Mouse (Mus musculus) midbrain, embryonic 14.5 days (tissue): ENCODE measurements at regions not wholly inside any gene's neighbourhood (a gene's known extent, or its start where the extent isn't known, plus 50 kb on each side); places are given as distances from the start of the nearest gene placed in this dataset.

Experiments used
- ATAC-seq: fragments of 200-750 bp; cut with Nextera tagmentation; 2 replicates; pipeline ENCODE4 v1.8.0; 2017; ENCODE audit warnings: moderate number of reproducible peaks, moderate library complexity; ENCODE audit not compliant: low FRiP score, low TSS enrichment
- DNase-seq: peaks from one replicate; pipeline ENCODE4 v3.0.0-alpha.2; 2015
- H3K27ac ChIP-seq: fragments of 300-500 bp; sonication (generic); replicated peaks from 2 replicates; pipeline ENCODE4 v1.5.1; 2014; ENCODE audit warnings: mild to moderate bottlenecking, low read depth, low read length, moderate library complexity
- H3K27me3 ChIP-seq: fragments of 300-500 bp; sonication (generic); 2 replicates; pipeline ENCODE4 v1.6.1; 2014; ENCODE audit warnings: low read length, control low read depth, mixed read lengths; ENCODE audit not compliant: control insufficient read depth, insufficient read depth
- H3K36me3 ChIP-seq: fragments of 300-500 bp; sonication (generic); 2 replicates; pipeline ENCODE4 v1.6.1; 2014; ENCODE audit warnings: low read length, control low read depth; ENCODE audit not compliant: control insufficient read depth, insufficient read depth
- H3K4me1 ChIP-seq: fragments of 300-500 bp; sonication (generic); 2 replicates; pipeline ENCODE4 v1.6.1; 2014; ENCODE audit warnings: mild to moderate bottlenecking, antibody characterized with exemption, low read length, control low read depth; ENCODE audit not compliant: control insufficient read depth, insufficient read depth
- H3K4me2 ChIP-seq: fragments of 300-500 bp; sonication (generic); 2 replicates; pipeline ENCODE4 v1.6.1; 2014; ENCODE audit warnings: mild to moderate bottlenecking, low read length, moderate library complexity
- H3K4me3 ChIP-seq: fragments of 300-500 bp; sonication (generic); replicated peaks from 2 replicates; pipeline ENCODE4 v1.5.1; 2014; ENCODE audit warnings: low read depth, low read length
- H3K9ac ChIP-seq: fragments of 300-500 bp; sonication (generic); replicated peaks from 2 replicates; pipeline ENCODE4 v1.6.1; 2014; ENCODE audit warnings: mild to moderate bottlenecking, low read length, moderate library complexity
- H3K9me3 ChIP-seq: fragments of 300-500 bp; sonication (generic); 2 replicates; pipeline ENCODE4 v1.6.1; 2016; ENCODE audit warnings: low read length, control low read depth, mixed read lengths; ENCODE audit not compliant: control insufficient read depth
- WGBS: fragments of 180-500 bp; shearing (Covaris S2); extraction: QIAGEN DNeasy Blood & Tissue Kit; methylation state at CpG from one replicate; pipeline ENCODE4 v1.1.7; 2014; 5-methylcytosine and 5-hydroxymethylcytosine counted together

DNA sequence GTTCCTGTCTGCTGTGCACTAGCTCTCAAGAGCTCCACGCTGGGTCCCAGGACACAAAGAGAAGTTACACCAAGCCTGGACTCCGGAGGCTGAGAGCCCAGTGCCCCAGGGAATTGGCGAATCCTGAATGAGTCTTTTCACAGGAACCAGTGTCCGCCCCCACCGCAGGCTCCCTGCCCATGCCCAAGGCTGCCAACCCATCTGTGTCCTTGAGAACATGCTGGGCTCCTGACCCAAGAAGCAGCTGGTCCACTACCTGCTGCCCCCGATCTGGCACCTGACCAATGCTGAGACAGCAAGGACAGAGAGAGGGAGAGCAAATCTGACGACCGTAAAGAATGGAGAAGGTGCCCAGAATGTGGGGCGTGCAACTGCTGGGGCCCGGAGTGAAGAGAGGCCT lies 85.2 kb upstream of the Cplx2 start:
- Histone ChIP-seq H3K9me3 (no peaks in the 10 kb centered on the region), H3K36me3 (no peaks in the 10 kb centered on the region), H3K9ac (no peak overlapping the region), H3K27me3 (no peaks in the 10 kb centered on the region), H3K4me2 (no peak overlapping the region), H3K4me1 (peaks cover 21% of the 10 kb centered on the region), H3K4me3 (no peak overlapping the region), H3K27ac (no peak overlapping the region)
- WGBS: 82% methylated on average over 10 of the region's 10 CpGs
- ATAC-seq (no peak), DNase-seq (no peak)

DNA sequence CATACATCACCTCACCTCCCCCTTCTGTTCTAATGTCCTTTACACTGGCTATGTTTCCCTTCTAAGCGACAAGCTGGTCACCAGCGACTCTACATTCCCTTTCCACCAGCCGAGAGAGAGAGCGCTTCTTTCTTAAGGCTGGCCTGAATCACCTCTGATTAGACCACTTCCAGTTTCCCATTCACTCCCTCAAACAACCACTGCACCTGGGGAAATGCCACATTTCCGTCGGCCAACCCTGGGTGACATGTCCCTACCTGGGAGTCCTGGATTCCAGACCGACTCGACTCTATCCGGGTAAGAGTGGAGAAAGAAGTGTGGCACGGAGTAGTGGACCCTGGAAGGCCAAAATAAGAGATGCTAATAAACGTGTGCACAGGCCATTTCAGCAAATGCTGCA lies 84.5 kb upstream of the Cplx2 start:
- no peak overlapping the region for H3K4me2 ChIP-seq
- H3K4me3 ChIP-seq: no peak overlapping the region
- no peaks in the 10 kb centered on the region for H3K27me3 ChIP-seq
- no peak for ATAC-seq
- H3K9me3 ChIP-seq: no peaks in the 10 kb centered on the region
- H3K9ac ChIP-seq: no peak overlapping the region
- 92% methylated on average over 11 of the region's 11 CpGs for WGBS
- no peaks in the 10 kb centered on the region for H3K36me3 ChIP-seq
- no peak for DNase-seq
- H3K4me1 ChIP-seq: peaks cover 17% of the 10 kb centered on the region
- H3K27ac ChIP-seq: no peak overlapping the region

DNA sequence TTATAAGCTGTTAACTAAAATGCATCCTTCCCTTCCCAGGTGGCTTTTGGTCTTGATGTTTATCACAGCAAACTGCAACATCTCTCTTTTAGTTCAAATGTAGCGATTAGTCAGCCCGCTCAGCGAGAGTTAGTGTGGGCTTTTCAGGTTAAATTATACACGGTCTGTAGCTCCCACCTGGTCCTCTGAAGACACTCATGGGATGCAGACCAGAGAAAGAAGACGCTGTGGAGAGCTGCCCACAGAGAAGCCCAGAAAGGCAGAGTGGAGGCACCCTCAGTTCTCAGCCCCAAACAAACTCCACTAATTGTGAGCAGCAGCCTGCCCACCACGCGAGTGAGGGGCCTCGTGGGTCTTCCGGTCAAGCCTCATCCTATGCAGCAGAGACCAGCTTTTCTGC lies 81.1 kb upstream of the Cplx2 start:
- 88% methylated on average over 9 of the region's 9 CpGs for WGBS
- H3K9me3 ChIP-seq: no peaks in the 10 kb centered on the region
- ATAC-seq (no peak), DNase-seq (no peak)
- H3K36me3 ChIP-seq: no peaks in the 10 kb centered on the region
- H3K4me3 ChIP-seq: no peak overlapping the region
- no peak overlapping the region for H3K27ac ChIP-seq
- H3K4me1 ChIP-seq: no peaks in the 10 kb centered on the region
- H3K9ac ChIP-seq: no peak overlapping the region
- no peak overlapping the region for H3K4me2 ChIP-seq
- no peaks in the 10 kb centered on the region for H3K27me3 ChIP-seq

DNA sequence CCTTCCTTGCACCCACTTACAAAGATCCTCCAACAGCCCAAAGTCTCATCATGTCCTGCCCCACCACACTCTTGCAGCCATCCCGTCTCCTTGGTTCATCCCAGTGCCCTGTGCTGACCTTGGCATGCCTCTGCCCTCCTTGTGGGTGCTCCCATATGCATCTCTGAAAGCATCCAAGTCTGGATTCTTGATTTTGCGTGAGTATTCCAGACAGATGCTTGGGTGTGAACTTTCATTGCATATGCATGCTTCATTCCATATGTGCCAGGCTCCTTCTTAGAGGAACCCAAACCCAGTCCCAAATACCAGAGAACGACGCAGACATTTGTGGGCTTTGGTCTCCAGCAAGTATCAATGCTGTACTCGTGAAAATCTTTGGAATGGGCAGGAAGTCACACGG lies 78.8 kb upstream of the Cplx2 start:
- Histone ChIP-seq H3K9ac (no peak overlapping the region), H3K27me3 (no peaks in the 10 kb centered on the region), H3K36me3 (no peaks in the 10 kb centered on the region), H3K9me3 (no peaks in the 10 kb centered on the region), H3K27ac (no peak overlapping the region), H3K4me2 (no peak overlapping the region), H3K4me3 (no peak overlapping the region), H3K4me1 (peaks cover 4% of the 10 kb centered on the region; the same call in 1 of the 2 replicates)
- WGBS: 86% methylated on average over 6 of the region's 6 CpGs
- ATAC-seq: no peak
- DNase-seq: no peak

- ATAC-seq (no peak), DNase-seq (no peak)
- Histone ChIP-seq H3K4me3 (no peak overlapping the region), H3K36me3 (no peaks in the 10 kb centered on the region), H3K4me1 (peaks cover 4% of the 10 kb centered on the region), H3K9me3 (no peaks in the 10 kb centered on the region), H3K27me3 (no peaks in the 10 kb centered on the region), H3K9ac (no peak overlapping the region), H3K27ac (no peak overlapping the region), H3K4me2 (no peak overlapping the region)
- WGBS: 89% methylated on average over 3 of the region's 3 CpGs
Observed at GRCm38 (mm10) chr13:54293006-54293405, 78.1 kb upstream of the Cplx2 start.

- no peak for DNase-seq
- no peak for ATAC-seq
Observed at GRCm38 (mm10) chr13:54295475-54296259, 75.5 kb upstream of the Cplx2 start.

GRCm38 (mm10) chr13:54296260-54296555 lies 74.9 kb upstream of the Cplx2 start:
- no peak overlapping the region for H3K4me3 ChIP-seq
- H3K27me3 ChIP-seq: no peaks in the 10 kb centered on the region
- WGBS: 0% methylated on average over 1 of the region's 1 CpGs
- peaks cover 11% of the 10 kb centered on the region for H3K4me1 ChIP-seq
- H3K9me3 ChIP-seq: no peaks in the 10 kb centered on the region
- no peaks in the 10 kb centered on the region for H3K36me3 ChIP-seq
- ATAC-seq: no peak
- H3K4me2 ChIP-seq: no peak overlapping the region
- DNase-seq: no peak
- no peak overlapping the region for H3K27ac ChIP-seq
- no peak overlapping the region for H3K9ac ChIP-seq

More at GRCm38 (mm10) chr13:54295475-54296259, 75.5 kb upstream of the Cplx2 start:
- H3K27ac ChIP-seq: no peak overlapping the region
- H3K9me3 ChIP-seq: no peaks in the 10 kb centered on the region
- no peak overlapping the region for H3K9ac ChIP-seq
- H3K4me2 ChIP-seq: no peak overlapping the region
- peaks cover 9% of the 10 kb centered on the region for H3K4me1 ChIP-seq
- H3K36me3 ChIP-seq: no peaks in the 10 kb centered on the region
- WGBS: 75% methylated on average over 5 of the region's 5 CpGs
- no peak overlapping the region for H3K4me3 ChIP-seq
- H3K27me3 ChIP-seq: no peaks in the 10 kb centered on the region

DNA sequence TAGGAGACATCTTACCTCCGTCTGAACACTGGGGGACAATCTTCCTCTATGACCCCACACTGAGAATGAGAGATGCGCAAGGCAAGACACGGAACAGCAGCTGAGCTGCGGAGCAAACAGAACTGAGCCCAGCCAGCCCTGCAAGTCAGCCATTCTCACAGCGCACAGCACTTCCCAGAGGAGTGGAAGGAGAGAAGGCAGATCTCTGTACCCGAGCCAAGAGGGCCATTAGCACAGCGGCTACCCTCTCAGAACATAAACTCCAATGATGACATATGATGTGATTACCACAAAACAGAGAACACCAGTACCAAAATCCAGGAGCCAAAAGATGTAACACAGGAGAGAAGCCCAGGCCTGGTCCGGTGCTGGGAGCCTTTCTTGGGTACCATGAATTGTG lies 72.3 kb upstream of the Cplx2 start:
- H3K27ac ChIP-seq: 0 out of 2 replicates have a peak overlapping the region, but pooled peaks have one; percentile 60
- H3K36me3 ChIP-seq: no peaks in the 10 kb centered on the region
- WGBS: 62% methylated on average over 8 of the region's 8 CpGs

DNA sequence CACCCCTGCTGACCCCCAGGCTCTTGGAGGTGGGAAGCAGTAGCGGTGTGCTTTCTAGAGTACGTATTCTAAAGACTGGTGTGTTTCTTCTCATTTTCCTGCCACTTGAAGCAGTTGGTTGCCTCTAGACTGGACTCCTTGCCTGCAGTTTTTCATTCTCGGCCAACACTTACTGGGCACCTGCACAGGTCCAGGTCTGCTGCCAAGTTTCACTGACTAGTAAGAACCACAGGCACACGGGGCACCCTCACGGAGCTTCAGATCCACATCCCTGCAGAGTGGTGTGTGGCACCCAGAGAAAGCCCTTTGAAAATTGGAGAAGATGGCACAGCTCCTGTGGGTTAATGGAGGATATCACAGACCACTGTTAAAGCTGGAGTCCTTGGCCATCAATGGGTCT lies 71.9 kb upstream of the Cplx2 start:
- DNase-seq: no peak
- Histone ChIP-seq H3K9ac (no peak overlapping the region), H3K4me3 (no peak overlapping the region), H3K4me2 (no peak overlapping the region), H3K4me1 (peaks cover 27% of the 10 kb centered on the region), H3K9me3 (no peaks in the 10 kb centered on the region), H3K36me3 (no peaks in the 10 kb centered on the region), H3K27me3 (no peaks in the 10 kb centered on the region), H3K27ac (no peak overlapping the region)
- ATAC-seq: no peak
- 91% methylated on average over 5 of the region's 5 CpGs for WGBS

More for the DNA sequence above, 72.3 kb upstream of the Cplx2 start:
- no peaks in the 10 kb centered on the region for H3K27me3 ChIP-seq
- H3K4me3 ChIP-seq: no peak overlapping the region
- no peak overlapping the region for H3K9ac ChIP-seq
- no peak for ATAC-seq
- no peak overlapping the region for H3K4me2 ChIP-seq
- H3K9me3 ChIP-seq: no peaks in the 10 kb centered on the region
- no peak for DNase-seq
- H3K4me1 ChIP-seq: peaks cover 23% of the 10 kb centered on the region
